Mouse (Mus musculus) activated CD4-positive, CD25-positive, alpha-beta regulatory T cell, adult 9 weeks (primary cell): ENCODE results near the gene Mrpl9. TPM values are rescaled to one million over a fixed set of nuclear protein-coding genes. Genes with fewer than 3 reads are reported as not detected.

Source experiments
- polyA plus RNA-seq: library from polyadenylated mRNA; unstranded; fragments of 100-300 nt; shearing (Covaris generic); gene quantifications from one replicate; pipeline ENCODE4 v1.2.1, GENCODE M21; 2017

Mrpl9 gene
- polyA plus RNA-seq = 80.5 TPM

GRCm38 (mm10) chr3:94442951-94443596, at the start of gene Mrpl9:
TSS of gene Mrpl9 (plus strand) at chr3:94443318.

GRCm38 (mm10) chr3:94398217-94398616, 44.9 kb upstream of the Mrpl9 start, which contains the start of gene Lingo4:
TSS of gene Lingo4 (plus strand) at chr3:94398517.

GRCm38 (mm10) chr3:94413031-94413679, 30.0 kb upstream of the Mrpl9 start, which contains the start of gene Tdrkh:
TSS of gene Tdrkh (plus strand) at chr3:94413273.

GRCm38 (mm10) chr3:94443597-94443964, 463 bp downstream of the Mrpl9 start, which contains the start of gene Oaz3:
TSS of gene Oaz3 (minus strand) at chr3:94443915.

GRCm38 (mm10) chr3:94477981-94478422, 34.9 kb downstream of the Mrpl9 start, which contains the start of gene Celf3:
TSS of gene Celf3 (plus strand) at chr3:94478295.

GRCm38 (mm10) chr3:94480291-94480884, 37.3 kb downstream of the Mrpl9 start, which contains the start of gene Riiad1:
TSS of gene Riiad1 (minus strand) at chr3:94480341.

Other genes starting within 250 kb of the Mrpl9 start
- gene Gm5286, start 246.6 kb upstream of the Mrpl9 start, polyA plus RNA-seq = not detected
- gene Gm4778, start 179.3 kb upstream of the Mrpl9 start, polyA plus RNA-seq = not detected
- gene Them4, start 133.2 kb upstream of the Mrpl9 start, polyA plus RNA-seq = 8.1 TPM
- gene Them5, start 101.2 kb upstream of the Mrpl9 start, polyA plus RNA-seq = not detected
- not detected for gene C2cd4d, start 80.9 kb upstream of the Mrpl9 start, polyA plus RNA-seq
- 9.5 TPM for gene Rorc, start 70.5 kb upstream of the Mrpl9 start, polyA plus RNA-seq
- gene Lingo4, start 44.8 kb upstream of the Mrpl9 start, polyA plus RNA-seq = 0.12 TPM
- gene Tdrkh, start 30.0 kb upstream of the Mrpl9 start, polyA plus RNA-seq = 10.1 TPM
- gene Oaz3, start 597 bp downstream of the Mrpl9 start, polyA plus RNA-seq = 1.8 TPM
- gene Celf3, start 35.0 kb downstream of the Mrpl9 start, polyA plus RNA-seq = 1.5 TPM
- gene Riiad1, start 37.0 kb downstream of the Mrpl9 start, polyA plus RNA-seq = 0.78 TPM
- 11.7 TPM for gene Snx27, start 139.4 kb downstream of the Mrpl9 start, polyA plus RNA-seq
- not detected for gene Gm10972, start 199.8 kb downstream of the Mrpl9 start, polyA plus RNA-seq
- gene Tuft1, start 215.6 kb downstream of the Mrpl9 start, polyA plus RNA-seq = 4.2 TPM